Mouse (Mus musculus): ENCODE measurements around the gene Slc26a8. TPM values are rescaled to one million over a fixed set of nuclear protein-coding genes. Genes with fewer than 3 reads are reported as not detected.

The Slc26a8 gene
- polyA plus RNA-seq, 1 experiment from 2014 or later: 0.24 TPM

GRCm38 (mm10) chr17:28710291-28710688 is 20.3 kb upstream of the Slc26a8 start:
- H3K27me3 ChIP-seq (ENCODE audit: control insufficient read depth, insufficient read depth, low read length): no peaks in the 10 kb centered on the region
- ATAC-seq (ENCODE audit: low FRiP score, low TSS enrichment): no peak
- H3K4me3 ChIP-seq (ENCODE audit: low read depth, low read length): no peak overlapping the region
- no peaks in the 10 kb centered on the region for H3K4me1 ChIP-seq (replicated peaks; ENCODE audit: control insufficient read depth, insufficient read depth)
- no peak overlapping the region for H3K4me2 ChIP-seq (replicated peaks; ENCODE audit: low read depth)
- no peaks in the 10 kb centered on the region for H3K9me3 ChIP-seq (ENCODE audit: control insufficient read depth, low read length)
- TF ChIP-seq CTCF (IDR thresholded peaks at IDR 0.05; ENCODE audit: low read depth) (no peak), EP300 (optimal IDR thresholded peaks at IDR 0.05) (no peak)
- DNase-seq (ENCODE audit: low spot score): no peak
- 73% methylated on average over 8 of the region's 8 CpGs for WGBS
- no peak overlapping the region for H3K27ac ChIP-seq (replicated peaks)
- no peaks in the 10 kb centered on the region for H3K36me3 ChIP-seq (ENCODE audit: control insufficient read depth, insufficient read depth, low read length)
- no peak overlapping the region for H3K9ac ChIP-seq (ENCODE audit: low read length)

GRCm38 (mm10) chr17:28709552-28710290 is 19.7 kb upstream of the Slc26a8 start:
- Histone ChIP-seq H3K9ac (ENCODE audit: low read length) (no peak overlapping the region), H3K27me3 (ENCODE audit: control insufficient read depth, insufficient read depth, low read length) (no peaks in the 10 kb centered on the region), H3K4me1 (replicated peaks; ENCODE audit: control insufficient read depth, insufficient read depth) (no peaks in the 10 kb centered on the region), H3K27ac (replicated peaks) (peak overlapping the region; percentile 46), H3K4me2 (replicated peaks; ENCODE audit: low read depth) (no peak overlapping the region), H3K9me3 (ENCODE audit: control insufficient read depth, low read length) (no peaks in the 10 kb centered on the region), H3K36me3 (ENCODE audit: control insufficient read depth, insufficient read depth, low read length) (no peaks in the 10 kb centered on the region), H3K4me3 (ENCODE audit: low read depth, low read length) (no peak overlapping the region)
- TF ChIP-seq EP300 (optimal IDR thresholded peaks at IDR 0.05): no peak
- no peak for TF ChIP-seq CTCF (IDR thresholded peaks at IDR 0.05; ENCODE audit: low read depth)
- ATAC-seq (ENCODE audit: low FRiP score, low TSS enrichment): peak; percentile 34; the same call in 1 of the 2 replicates
- DNase-seq (ENCODE audit: low spot score): no peak
- 66% methylated on average over 8 of the region's 8 CpGs for WGBS

GRCm38 (mm10) chr17:28708989-28709388 is 19.0 kb upstream of the Slc26a8 start:
- Histone ChIP-seq H3K4me3 (ENCODE audit: low read depth, low read length) (no peak overlapping the region), H3K27me3 (ENCODE audit: control insufficient read depth, insufficient read depth, low read length) (no peaks in the 10 kb centered on the region), H3K9ac (ENCODE audit: low read length) (no peak overlapping the region), H3K9me3 (ENCODE audit: control insufficient read depth, low read length) (no peaks in the 10 kb centered on the region), H3K36me3 (ENCODE audit: control insufficient read depth, insufficient read depth, low read length) (no peaks in the 10 kb centered on the region), H3K27ac (replicated peaks) (no peak overlapping the region), H3K4me1 (replicated peaks; ENCODE audit: control insufficient read depth, insufficient read depth) (no peaks in the 10 kb centered on the region), H3K4me2 (replicated peaks; ENCODE audit: low read depth) (no peak overlapping the region)
- TF ChIP-seq EP300 (optimal IDR thresholded peaks at IDR 0.05): no peak
- no peak for TF ChIP-seq CTCF (IDR thresholded peaks at IDR 0.05; ENCODE audit: low read depth)
- no peak for DNase-seq (ENCODE audit: low spot score)
- WGBS: 18% methylated on average over 2 of the region's 2 CpGs
- ATAC-seq (ENCODE audit: low FRiP score, low TSS enrichment): no peak

GRCm38 (mm10) chr17:28707816-28708215 is 17.8 kb upstream of the Slc26a8 start:
- Histone ChIP-seq H3K27me3 (ENCODE audit: control insufficient read depth, insufficient read depth, low read length) (no peaks in the 10 kb centered on the region), H3K4me1 (replicated peaks; ENCODE audit: control insufficient read depth, insufficient read depth) (no peaks in the 10 kb centered on the region), H3K4me2 (replicated peaks; ENCODE audit: low read depth) (no peak overlapping the region), H3K36me3 (ENCODE audit: control insufficient read depth, insufficient read depth, low read length) (no peaks in the 10 kb centered on the region), H3K9ac (ENCODE audit: low read length) (no peak overlapping the region), H3K9me3 (ENCODE audit: control insufficient read depth, low read length) (no peaks in the 10 kb centered on the region), H3K27ac (replicated peaks) (no peak overlapping the region), H3K4me3 (ENCODE audit: low read depth, low read length) (no peak overlapping the region)
- no peak for TF ChIP-seq EP300 (optimal IDR thresholded peaks at IDR 0.05)
- WGBS: 74% methylated on average over 2 of the region's 2 CpGs
- ATAC-seq (ENCODE audit: low FRiP score, low TSS enrichment): no peak
- DNase-seq (ENCODE audit: low spot score): no peak

- no peak for ATAC-seq (ENCODE audit: low FRiP score, low TSS enrichment)
Measured at GRCm38 (mm10) chr17:28707136-28707627, 17.1 kb upstream of the Slc26a8 start.

GRCm38 (mm10) chr17:28706697-28707096 is 16.7 kb upstream of the Slc26a8 start:
- ATAC-seq (ENCODE audit: low FRiP score, low TSS enrichment) (no peak), DNase-seq (ENCODE audit: low spot score) (no peak)
- Histone ChIP-seq H3K4me1 (replicated peaks; ENCODE audit: control insufficient read depth, insufficient read depth) (no peaks in the 10 kb centered on the region), H3K36me3 (ENCODE audit: control insufficient read depth, insufficient read depth, low read length) (no peaks in the 10 kb centered on the region), H3K9me3 (ENCODE audit: control insufficient read depth, low read length) (no peaks in the 10 kb centered on the region), H3K9ac (ENCODE audit: low read length) (no peak overlapping the region), H3K27ac (replicated peaks) (no peak overlapping the region), H3K4me3 (ENCODE audit: low read depth, low read length) (no peak overlapping the region), H3K4me2 (replicated peaks; ENCODE audit: low read depth) (no peak overlapping the region), H3K27me3 (ENCODE audit: control insufficient read depth, insufficient read depth, low read length) (no peaks in the 10 kb centered on the region)
- TF ChIP-seq CTCF (IDR thresholded peaks at IDR 0.05; ENCODE audit: low read depth) (no peak), EP300 (optimal IDR thresholded peaks at IDR 0.05) (no peak)
- 45% methylated on average over 1 of the region's 1 CpGs for WGBS

More at GRCm38 (mm10) chr17:28707136-28707627, 17.1 kb upstream of the Slc26a8 start:
- TF ChIP-seq CTCF (IDR thresholded peaks at IDR 0.05; ENCODE audit: low read depth) (no peak), EP300 (optimal IDR thresholded peaks at IDR 0.05) (no peak)
- no peak for DNase-seq (ENCODE audit: low spot score)
- H3K9ac ChIP-seq (ENCODE audit: low read length): no peak overlapping the region
- no peak overlapping the region for H3K4me3 ChIP-seq (ENCODE audit: low read depth, low read length)
- 76% methylated on average over 3 of the region's 3 CpGs for WGBS
- no peak overlapping the region for H3K4me2 ChIP-seq (replicated peaks; ENCODE audit: low read depth)
- no peak overlapping the region for H3K27ac ChIP-seq (replicated peaks)
- H3K4me1 ChIP-seq (replicated peaks; ENCODE audit: control insufficient read depth, insufficient read depth): no peaks in the 10 kb centered on the region
- H3K27me3 ChIP-seq (ENCODE audit: control insufficient read depth, insufficient read depth, low read length): no peaks in the 10 kb centered on the region
- no peaks in the 10 kb centered on the region for H3K9me3 ChIP-seq (ENCODE audit: control insufficient read depth, low read length)
- no peaks in the 10 kb centered on the region for H3K36me3 ChIP-seq (ENCODE audit: control insufficient read depth, insufficient read depth, low read length)

All from stomach, postnatal 0 days (tissue).